Mouse (Mus musculus) large intestine, adult 2 months (tissue): ENCODE measurements around the gene Med12l. TPM values are rescaled to one million over a fixed set of nuclear protein-coding genes. Genes with fewer than 3 reads are reported as not detected.
"Not testable (repeated sequence)": the region's sequence is repeated elsewhere in the genome, so short reads cannot be mapped to it uniquely, and the experiment has no call there.

Source experiments
- DNase-seq: peaks from one replicate; pipeline ENCODE4 v3.0.0-alpha.2; 2012; ENCODE audit warnings: low read depth, low spot score
- WGBS: fragments of 180-500 bp; shearing (Covaris S2); methylation state at CpG from one replicate; pipeline ENCODE4 v1.1.7; 2018; 5-methylcytosine and 5-hydroxymethylcytosine counted together
- polyA plus RNA-seq: library from polyadenylated mRNA; depleted of rRNA; stranded (reverse); fragments of >200 nt; gene quantifications from 2 replicates; pipeline ENCODE4 v1.2.3, GENCODE M21; 2012

Med12l gene
- polyA plus RNA-seq, 1 experiment: 0.14 TPM

DNA sequence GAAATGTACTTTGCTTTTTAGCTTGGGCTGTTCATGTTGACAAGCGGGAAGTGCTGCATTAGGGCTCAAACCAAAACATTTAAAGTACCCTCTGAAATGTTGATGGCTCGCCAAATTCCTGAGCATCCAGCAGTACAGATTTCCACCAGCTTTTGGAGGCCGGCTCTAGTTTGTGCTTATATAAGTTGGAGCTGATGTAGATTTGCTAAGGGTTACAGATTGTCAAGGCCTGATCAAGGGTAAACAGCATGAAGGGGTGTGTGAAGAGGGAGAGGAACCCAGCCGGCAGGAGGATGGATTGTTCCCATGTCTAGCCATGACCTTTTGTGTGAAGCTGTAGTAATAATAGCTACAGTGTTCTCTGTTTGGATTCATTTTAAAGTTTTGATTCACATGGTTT, 125.5 kb downstream of the Med12l start:
- 57% methylated on average over 4 of the region's 4 CpGs for WGBS
- DNase-seq: no peak

DNA sequence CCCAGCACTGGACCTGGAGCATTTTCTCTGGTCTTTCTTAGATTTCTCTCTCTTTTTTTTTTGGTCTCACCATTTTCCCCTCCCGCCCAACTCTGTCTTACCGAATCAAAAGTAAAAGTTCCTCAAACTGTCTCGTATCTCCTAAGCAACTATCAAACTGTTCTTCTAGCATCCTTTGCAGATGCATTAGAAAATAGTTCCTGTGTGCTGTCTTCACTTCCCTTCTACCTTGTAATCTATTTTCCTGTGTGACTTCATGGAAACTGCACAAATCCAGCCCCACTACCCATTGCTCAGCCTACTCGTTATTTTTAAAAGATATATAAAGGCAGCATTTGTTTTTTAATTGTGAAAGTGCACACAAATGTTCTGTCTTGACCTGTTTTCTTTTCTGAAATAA, 126.3 kb downstream of the Med12l start:
- DNase-seq: no peak
- WGBS: 76% methylated on average over 4 of the region's 4 CpGs

DNA sequence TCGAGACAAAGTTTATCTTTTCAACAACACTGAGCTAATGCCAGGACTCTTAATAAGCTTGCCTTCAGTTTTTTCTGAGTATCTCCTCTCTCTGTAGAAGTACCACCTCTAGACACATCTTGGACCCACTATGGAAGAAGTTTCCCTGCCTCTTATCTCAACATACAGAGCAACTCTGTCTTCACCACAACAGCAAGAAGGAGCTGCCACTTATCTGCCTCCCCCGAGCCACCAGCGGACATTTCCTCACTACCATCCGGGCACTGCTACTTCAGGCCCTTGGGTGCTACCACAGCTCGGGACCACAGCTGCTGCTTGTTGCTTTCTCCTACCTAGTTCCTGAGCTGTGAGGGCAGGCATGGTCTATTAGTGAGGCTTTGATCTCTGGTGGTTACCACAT, 127.6 kb downstream of the Med12l start:
- DNase-seq: no peak
- 67% methylated on average over 5 of the region's 5 CpGs for WGBS

DNA sequence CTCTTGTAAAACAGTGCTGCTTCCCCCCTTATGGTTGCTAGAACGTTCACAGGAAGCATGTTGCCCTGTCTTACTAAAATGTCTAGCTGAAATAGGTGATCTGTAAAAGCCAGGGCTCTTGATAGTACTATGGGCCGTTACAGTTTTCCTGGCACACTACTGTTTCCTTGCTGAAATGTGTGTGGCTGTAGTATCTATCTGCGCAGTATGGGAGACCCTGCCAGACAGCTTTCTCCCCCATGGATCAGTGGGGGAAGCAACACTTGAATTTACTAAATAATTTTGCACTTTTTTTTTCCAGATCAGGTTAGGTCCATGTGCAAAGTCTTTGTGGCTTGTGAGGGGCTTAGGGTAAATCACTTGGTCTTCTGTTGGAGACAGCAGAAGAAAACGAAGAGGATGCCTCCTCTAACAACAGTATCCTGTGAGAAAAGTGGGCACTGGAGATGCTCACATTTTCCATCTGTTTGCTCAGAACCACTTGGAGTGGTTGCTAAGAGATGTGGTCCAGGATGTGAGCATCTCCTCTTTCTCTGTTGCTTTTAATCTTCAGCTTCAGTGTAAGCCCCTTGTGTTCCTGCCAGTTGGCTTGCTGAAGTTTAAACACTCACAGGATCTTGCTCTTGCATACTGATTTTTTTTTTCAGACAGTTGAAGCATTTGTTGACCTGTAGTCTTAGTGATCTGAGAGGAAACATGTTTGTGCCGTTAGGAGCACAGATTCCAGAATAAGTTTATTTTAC, 130.5 kb downstream of the Med12l start:
- 57% methylated on average over 5 of the region's 5 CpGs for WGBS
- no peak for DNase-seq

DNA sequence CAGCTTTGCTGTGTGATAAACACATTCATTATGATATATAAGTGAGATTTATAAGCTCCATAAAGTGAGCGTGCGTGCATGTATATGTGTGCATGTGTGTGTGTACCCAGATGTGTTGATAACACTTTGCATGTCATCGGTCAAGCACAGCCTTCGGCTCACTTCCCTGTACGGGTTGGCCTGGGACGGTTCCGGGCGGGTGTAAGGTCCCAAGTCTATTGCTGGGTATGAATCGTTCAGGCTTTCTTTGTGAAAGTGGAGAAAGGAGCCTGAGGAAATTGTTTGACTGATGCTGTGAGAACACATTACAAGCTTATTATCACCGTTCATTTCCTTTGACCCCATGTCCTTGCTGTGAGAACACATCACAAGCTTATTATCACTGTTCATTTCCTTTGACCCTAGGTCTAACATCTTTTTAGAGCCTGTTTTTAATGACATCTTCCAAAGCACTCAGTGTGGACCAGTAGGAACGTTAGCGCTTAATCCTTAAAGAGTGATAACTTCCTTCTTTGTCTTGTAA, 133.4 kb downstream of the Med12l start:
- no peak for DNase-seq
- 75% methylated on average over 12 of the region's 12 CpGs for WGBS

DNA sequence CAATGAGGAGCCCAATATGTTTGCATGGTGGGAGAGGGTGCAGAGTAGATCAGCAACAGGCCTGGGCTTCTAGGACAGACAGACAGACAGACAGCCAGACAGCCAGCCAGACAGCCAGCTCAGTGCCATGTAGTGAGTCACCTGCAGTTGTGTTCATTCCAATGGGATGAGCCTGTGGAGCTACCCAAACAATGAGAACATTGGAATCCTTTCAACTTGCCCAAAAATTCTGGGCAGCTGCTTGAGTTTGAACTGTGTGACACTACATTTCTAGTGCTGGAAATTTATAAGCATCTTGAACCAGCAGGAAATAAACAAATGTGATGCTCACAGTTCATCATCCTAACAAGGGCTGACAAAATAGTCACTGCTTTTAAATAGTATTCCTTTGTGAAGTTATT, 134.0 kb downstream of the Med12l start:
- no peak for DNase-seq

DNA sequence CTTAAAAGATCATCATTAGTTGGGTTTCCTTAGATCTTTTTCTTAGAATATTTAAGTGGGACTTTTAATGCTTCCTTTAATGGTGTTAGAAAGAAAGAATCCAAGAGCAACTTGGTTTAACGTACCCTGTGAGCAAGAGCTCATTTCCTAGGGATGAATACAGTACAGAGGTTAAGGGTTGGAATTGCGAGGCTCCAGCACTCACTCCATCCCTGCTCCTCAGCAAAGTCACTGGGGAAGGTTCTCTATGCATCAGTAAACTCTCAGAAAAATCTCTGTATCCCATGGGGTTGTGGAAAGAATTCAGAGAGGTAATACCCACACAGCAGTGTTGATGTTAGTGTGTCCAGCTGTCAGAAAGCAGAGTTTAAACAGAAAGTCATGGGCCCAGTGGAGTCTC, 134.5 kb downstream of the Med12l start:
- 71% methylated on average over 2 of the region's 2 CpGs for WGBS
- no peak for DNase-seq

DNA sequence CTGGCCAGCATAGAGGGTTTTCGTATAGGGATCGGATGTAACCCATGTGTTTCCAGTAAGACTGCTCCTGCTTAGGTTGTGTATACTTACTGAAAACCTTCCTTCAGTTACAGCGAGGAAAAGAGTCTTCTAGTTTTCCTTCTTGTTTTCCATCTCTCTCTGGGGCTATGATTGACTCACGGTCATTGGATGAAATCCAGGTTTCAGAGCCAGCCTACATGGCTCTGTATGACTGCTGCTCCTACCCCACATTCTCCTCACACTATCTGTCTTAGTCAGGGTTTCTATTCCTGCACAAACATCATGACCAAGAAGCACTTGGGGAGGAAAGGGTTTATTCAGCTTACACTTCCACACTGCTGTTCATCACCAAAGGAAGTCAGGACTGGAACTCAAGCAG, 135.3 kb downstream of the Med12l start:
- 87% methylated on average over 4 of the region's 4 CpGs for WGBS

DNA sequence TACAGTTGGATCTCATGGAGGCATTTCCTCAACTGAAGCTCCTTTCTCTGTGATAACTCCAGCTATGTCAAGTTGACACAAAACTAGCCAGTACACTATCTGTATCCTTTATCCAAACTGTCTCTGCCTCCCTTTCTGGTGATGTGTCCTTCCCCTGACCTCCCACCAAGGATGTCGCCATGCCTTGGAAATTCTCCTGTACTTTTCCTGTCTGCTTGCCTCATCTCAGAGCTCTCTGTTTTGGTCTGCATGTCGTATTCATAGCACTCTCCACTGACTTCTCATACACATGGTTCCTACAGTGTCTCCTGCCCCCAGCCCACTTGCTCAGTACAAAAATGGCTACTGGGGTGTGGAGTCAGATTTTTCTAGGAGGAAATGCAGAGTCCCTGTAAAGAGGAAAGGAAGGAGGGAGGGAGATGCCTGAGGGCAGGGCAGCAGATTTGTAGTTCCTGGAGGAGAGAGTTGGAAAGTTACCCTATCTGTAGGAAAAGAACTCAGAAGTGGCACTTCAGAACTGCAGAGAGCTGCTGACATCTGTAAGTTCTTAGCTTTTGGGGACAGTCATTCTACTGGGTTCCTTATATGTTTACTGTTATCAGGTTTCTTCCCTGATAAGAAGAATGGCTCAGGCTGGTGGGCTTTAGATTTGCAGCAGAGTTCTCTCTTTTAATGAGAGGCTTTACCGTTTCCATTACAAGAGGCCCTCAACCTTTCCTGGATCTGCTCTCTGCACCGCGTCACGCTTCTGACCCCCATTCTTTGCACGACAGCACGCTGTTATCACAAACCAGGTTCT, 136.1 kb downstream of the Med12l start:
- 85% methylated on average over 8 of the region's 8 CpGs for WGBS

More for the DNA sequence above, 135.3 kb downstream of the Med12l start:
- not testable (repeated sequence) for DNase-seq

DNA sequence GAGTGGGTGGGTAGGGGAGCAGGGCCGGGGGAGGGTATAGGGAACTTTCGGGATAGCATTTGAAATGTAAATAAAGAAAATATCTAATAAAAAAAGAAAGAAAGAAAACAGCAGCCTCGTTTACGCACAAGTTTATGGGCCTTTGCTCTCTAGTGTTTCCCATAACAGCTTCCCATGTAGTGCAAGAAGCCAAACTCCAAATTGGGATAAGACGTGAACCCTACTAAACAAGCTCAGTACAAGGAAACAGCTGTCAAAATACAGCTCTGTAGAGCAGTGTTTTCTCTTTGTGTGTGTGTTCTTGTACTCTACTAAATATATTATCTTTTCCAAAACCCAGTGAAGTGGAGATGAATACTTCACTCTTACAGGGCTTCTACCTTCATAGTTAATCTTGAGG, 139.6 kb downstream of the Med12l start:
- DNase-seq: no peak

More for the DNA sequence above, 136.1 kb downstream of the Med12l start:
- no peak for DNase-seq

DNA sequence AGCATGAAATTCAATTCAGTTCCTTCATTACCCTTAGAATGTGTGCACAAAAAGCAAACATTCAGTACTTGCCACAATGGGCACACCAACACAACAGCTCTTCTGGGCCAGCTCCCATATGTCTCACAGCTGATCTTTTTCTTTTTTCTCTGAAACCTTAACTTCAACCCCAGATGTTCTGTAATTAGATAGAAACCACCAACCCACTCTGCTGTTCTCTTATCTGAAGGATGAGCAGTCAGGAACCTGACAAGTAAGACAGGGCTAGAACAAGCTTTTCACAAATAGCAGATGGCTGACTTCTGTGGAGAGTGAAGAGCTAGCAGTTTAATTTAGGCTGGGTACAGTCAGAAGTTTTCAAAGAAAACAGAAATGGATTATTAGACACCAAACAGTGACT, 144.0 kb downstream of the Med12l start:
- DNase-seq: no peak

More for the DNA sequence above, 139.6 kb downstream of the Med12l start:
- 32% methylated on average over 5 of the region's 5 CpGs for WGBS

DNA sequence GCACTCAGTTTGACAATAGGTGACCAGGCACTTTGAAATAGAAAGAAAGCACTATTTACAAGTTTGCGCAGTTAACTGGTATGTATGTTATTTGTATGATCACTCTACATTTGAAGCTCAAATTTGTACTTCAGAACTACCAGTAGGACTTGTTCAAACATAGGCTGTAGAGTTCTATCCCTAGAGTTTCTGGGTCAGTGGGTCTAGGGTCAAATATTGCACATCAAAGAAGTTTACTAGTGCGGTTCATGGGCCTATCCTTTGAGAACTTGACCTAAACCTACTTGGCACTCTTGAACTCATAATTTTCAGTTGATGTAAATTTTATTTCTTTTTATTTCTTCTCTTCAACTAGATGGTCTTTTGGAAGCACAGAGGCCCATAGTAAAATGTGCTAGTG, 145.0 kb downstream of the Med12l start:
- DNase-seq: no peak
- WGBS: 89% methylated on average over 2 of the region's 2 CpGs

DNA sequence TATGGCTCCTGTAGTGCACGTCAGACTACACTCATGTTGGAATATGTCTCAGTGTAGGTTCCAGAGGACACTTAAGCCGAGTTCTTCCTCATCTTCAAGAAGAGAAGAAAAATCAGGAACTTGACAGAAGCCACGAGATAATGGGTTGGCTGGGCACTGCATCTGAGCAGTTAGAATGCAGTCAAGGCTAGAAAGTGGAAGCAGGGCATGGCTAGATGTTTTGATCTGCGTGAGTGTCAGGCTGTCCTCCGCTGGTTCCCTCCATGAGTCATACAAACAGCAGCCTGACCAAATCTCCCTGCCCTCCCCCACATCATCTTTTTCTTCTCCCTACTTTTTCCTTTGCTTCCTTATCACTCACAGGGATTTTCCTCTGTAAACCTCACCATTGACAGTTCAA, 147.8 kb downstream of the Med12l start, which contains the start of gene P2ry14:
Gene P2ry14, minus strand, starts transcription at position 195 of the 400 bp plus-strand sequence.
- no peak for DNase-seq
- 64% methylated on average over 5 of the region's 5 CpGs for WGBS

DNA sequence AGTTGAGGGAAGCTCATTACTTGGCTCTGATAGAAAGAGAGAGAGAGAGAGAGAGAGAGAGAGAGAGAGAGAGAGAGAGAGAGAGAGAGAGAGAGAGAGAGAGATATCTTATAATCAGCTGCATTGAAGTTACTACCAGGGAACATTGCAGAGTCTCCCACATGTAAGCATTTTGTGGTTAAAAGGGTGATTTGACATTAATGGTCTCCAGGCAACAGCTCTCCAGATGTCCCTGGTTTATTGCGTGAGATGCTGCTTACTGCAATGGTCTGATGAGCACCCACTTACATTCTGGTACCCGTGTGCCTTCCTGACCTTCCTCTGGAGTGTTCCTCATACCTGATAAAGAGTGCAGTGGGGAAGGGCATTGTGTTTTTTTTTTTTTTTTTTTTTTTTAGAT, 149.3 kb downstream of the Med12l start:
- WGBS: 74% methylated on average over 2 of the region's 2 CpGs

DNA sequence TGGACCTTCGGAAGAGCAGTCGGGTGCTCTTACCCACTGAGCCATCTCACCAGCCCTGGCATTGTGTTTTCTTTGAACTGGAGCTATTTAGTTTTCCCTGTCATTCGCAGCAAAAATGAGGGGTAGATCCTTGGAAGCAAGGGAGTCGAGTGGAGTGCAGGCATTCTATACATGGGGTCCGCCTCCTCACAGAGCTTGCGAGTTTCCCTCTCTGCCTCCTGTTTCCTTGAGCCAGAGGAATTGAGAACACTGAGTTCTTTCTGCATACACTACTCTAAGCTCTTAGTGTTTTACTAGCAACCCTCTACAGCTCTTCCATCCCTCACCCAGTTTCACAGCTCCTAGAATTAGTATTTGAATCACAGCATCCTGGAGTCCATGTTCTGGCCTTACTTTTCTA, 149.8 kb downstream of the Med12l start:
- WGBS: 93% methylated on average over 6 of the region's 6 CpGs
- DNase-seq: no peak

More for the DNA sequence above, 149.3 kb downstream of the Med12l start:
- DNase-seq: no peak

DNA sequence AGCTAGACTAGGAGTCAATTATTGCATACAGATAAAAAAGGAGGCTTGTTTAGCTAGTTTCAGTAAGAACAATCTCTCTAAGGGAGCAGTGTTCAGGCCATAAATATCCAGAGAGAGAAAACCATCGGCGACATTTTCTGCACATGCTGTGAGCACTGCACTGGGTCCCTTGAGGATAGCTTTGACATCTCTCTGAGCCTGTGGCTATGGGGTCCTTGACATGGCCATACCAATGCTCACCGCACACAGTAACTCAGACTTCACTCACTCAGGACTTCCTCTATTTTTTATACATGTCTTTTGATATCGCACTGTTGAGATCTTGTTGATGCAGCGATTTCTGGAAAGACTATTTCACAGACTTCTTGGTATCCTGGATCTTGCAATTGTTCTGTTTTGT, 151.4 kb downstream of the Med12l start:
- WGBS: 90% methylated on average over 5 of the region's 5 CpGs
- no peak for DNase-seq

DNA sequence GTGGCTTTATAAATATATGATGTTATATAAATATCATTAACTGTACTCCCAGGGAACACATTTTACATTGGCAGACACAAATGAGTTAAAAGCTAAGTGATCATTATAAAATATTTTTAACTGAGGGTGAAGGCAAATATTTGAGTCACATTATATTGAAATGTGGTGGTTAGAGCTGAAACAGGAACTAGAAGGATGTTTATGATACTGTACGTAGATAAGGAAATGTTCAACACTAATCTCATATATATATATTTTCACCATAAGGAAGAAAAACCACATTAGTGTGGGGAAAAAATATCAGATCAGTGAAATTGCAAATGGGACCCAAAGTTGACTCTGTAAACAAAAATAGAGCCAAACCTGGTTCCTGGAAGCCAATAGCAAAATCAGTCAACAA, 154.8 kb downstream of the Med12l start:
- WGBS: 33% methylated on average over 1 of the region's 1 CpGs
- DNase-seq: no peak

DNA sequence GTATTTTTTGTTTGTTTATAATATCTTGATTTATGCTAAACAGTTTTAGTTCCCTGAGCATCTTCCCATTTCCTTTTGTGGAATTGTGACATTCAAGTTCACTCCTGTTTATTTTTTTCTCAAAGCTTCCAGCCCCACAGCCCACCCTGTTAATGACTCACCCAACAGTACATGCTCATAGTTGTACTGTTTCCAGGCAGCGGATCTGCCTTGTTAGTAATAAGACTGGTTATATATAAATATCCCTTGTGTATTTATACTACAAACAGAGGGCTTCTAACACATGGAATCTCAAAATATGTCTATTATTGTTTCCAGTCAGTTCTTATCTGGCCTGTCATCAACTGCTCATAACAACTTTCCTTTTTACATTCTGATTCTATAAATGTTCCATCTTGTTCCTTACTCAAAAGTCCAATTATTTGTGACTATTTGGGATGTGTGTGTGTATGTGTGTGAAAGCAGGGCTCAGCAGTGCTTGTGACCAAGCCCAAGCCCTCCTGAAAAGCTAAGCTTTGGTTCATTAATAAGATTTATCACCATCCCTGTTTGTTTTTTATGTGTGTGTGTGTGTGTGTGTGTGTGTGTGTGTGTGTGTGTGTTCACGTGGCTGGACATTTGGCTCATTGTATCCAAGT, 161.9 kb downstream of the Med12l start:
- 70% methylated on average over 2 of the region's 2 CpGs for WGBS
- DNase-seq: no peak

DNA sequence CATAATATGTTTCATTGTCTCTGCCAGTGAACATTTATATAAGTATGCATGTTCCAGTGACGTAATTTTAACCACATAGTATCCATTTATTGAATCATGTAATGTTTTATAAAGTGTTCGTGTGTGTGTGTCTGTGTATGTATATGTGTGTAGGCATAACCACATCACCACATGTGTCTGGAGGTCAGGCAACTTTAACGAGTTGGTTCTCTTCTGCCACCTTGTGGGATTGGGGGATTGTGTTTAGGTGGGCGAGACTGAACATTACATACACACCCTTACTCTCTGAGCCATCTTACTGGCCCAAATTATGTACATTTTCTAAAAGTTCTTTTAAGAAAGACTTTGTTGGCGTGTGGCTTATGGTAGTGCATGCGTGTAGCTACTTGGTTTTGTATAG, 162.9 kb downstream of the Med12l start:
- DNase-seq: no peak
- 79% methylated on average over 6 of the region's 6 CpGs for WGBS

DNA sequence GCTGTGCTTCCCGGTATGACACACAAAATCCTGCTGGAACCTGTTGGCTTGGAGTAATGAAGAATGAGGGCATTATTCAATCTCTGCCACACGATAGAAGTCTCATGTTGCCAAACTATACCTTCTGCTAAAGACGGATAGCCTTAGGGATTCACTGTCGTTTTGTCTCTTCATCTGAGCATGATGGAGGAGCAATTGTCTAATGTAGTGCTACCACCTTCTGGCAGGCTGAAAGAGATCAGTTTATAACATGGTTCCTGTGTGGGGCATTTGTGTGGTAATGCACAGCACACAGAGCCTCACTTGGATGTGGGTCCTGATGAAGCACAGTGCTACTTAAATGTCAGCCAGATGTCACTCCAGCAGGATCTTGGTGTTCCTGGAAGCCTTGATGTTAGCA, 163.6 kb downstream of the Med12l start:
- no peak for DNase-seq
- WGBS: 76% methylated on average over 4 of the region's 4 CpGs
